Mouse (Mus musculus) kidney, adult 2 months (tissue): ENCODE data around the gene Eif4a1. TPM values are rescaled to one million over a fixed set of nuclear protein-coding genes. Genes with fewer than 3 reads are reported as not detected.
A peak's percentile ranks its signal among the peaks of the same experiment; 100 is the strongest.

Experiments
- DNase-seq: peaks from one replicate; pipeline ENCODE4 v3.0.0; 2021
- H3K27ac ChIP-seq: fragments of 200-500 bp; 2 replicates; pipeline ENCODE4 v1.5.1; 2012; ENCODE audit warnings: low read depth, low read length, control low read depth, inconsistent platforms; ENCODE audit not compliant: insufficient read depth
- H3K27me3 ChIP-seq: fragments of 200-500 bp; replicated peaks from 2 replicates; pipeline ENCODE4 v1.6.1; 2012; ENCODE audit warnings: mild to moderate bottlenecking, moderate library complexity, low read length, inconsistent platforms; ENCODE audit not compliant: control insufficient read depth, insufficient read depth
- H3K36me3 ChIP-seq: fragments of 200-500 bp; 2 replicates; pipeline ENCODE4 v1.6.1; 2012; ENCODE audit warnings: mild to moderate bottlenecking, moderate library complexity, low read length, inconsistent platforms; ENCODE audit not compliant: control insufficient read depth, insufficient read depth
- H3K4me1 ChIP-seq: fragments of 200-500 bp; 2 replicates; pipeline ENCODE4 v1.6.1; 2011; ENCODE audit warnings: low read length; ENCODE audit not compliant: control insufficient read depth, insufficient read depth
- H3K4me3 ChIP-seq: fragments of 200-500 bp; 2 replicates; pipeline ENCODE4 v1.5.1; 2011; ENCODE audit warnings: mild to moderate bottlenecking, low read depth, low read length, control low read depth; ENCODE audit not compliant: insufficient read depth
- CTCF ChIP-seq: fragments of 200-500 bp; conservative IDR thresholded peaks from 2 replicates; pipeline ENCODE4 v1.5.1; 2011; ENCODE audit warnings: low read depth, mild to moderate bottlenecking, control low read depth, low read length, moderate library complexity, mixed read lengths; ENCODE audit not compliant: insufficient read depth, insufficient read length
- POLR2A ChIP-seq: fragments of 200-500 bp; IDR thresholded peaks from one replicate; pipeline ENCODE4 v1.6.1; 2011; ENCODE audit warnings: low read depth, low read length, control low read depth
- whole genome bisulfite sequencing: fragments of 180-500 bp; shearing (Covaris S2); methylation state at CpG from one replicate; pipeline ENCODE4 v1.1.7; 2018; 5-methylcytosine and 5-hydroxymethylcytosine counted together
- polyA plus RNA-seq: library from polyadenylated mRNA; depleted of rRNA; stranded (reverse); fragments of >200 nt; gene quantifications from 2 replicates; pipeline ENCODE4 v1.2.3, GENCODE M21; 2012

The Eif4a1 gene
- polyA plus RNA-seq, 1 experiment = 244 TPM

DNA sequence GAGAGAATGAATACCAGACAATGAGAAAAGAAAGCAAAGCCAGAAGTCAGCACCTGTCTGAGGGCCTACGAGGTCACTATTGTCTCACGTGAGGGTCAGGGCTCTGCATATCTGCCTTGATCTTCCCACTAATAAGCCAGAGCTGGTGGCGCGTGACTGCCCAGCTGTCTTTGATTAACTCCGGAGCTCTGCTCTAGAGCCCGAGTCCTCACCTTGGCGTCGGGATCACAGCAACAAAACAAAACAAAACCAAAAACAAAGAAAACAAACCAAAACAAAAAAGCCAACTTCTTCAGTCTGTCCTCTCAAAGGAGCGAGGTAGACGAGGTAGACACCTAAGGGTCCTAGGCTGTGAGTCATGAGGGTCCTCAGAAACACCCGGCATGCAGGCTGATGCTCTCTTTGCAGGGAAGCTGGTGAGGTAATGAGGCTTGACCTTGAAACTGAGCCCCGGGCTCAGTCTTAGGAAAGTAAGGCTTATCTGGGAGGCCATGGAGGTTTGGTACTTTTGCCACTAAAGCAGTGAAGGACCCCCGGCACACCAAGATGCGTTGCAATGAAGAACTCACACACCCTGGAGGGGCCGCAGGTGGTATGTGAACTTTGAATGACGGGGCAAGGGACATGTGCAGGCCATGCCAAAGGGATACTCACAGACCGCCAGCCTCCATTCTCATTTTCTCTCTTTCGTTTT lies 42.6 kb upstream of the Eif4a1 start:
- Histone ChIP-seq H3K4me1 (peaks cover 18% of the 10 kb centered on the region; the same call in 1 of the 2 replicates), H3K4me3 (no peak overlapping the region), H3K27me3 (no peaks in the 10 kb centered on the region), H3K36me3 (no peaks in the 10 kb centered on the region), H3K27ac (peak overlapping the region; percentile 79)
- TF ChIP-seq CTCF (no peak), POLR2A (no peak)
- peak; percentile 89 for DNase-seq
- 41% methylated on average over 18 of the region's 18 CpGs for WGBS

GRCm38 (mm10) chr11:69712954-69713672 lies 40.9 kb upstream of the Eif4a1 start:
- H3K27ac ChIP-seq = peak overlapping the region; percentile 36; the same call in 1 of the 2 replicates
- DNase-seq = peak; percentile 78
- TF ChIP-seq POLR2A (no peak), CTCF (no peak)

DNA sequence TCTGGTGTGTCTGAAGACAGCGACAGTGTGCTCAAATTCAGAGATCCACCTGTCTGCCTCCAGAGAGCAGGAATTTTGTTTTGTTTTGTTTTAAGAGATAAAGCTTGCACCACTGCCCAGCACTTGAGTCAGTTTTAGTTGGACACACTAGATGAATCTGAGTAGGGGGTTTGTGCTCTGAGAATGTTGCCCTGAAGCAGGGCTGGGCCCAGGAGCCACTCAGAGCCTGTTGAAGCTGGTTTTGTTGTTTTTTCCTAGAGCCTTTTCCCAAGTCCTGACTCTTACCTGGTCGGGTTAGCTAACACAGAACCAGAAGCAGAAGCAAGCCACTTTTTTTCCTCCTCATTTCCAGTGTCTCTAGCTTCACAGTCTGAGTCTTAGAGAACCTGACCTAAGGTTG lies 38.9 kb upstream of the Eif4a1 start:
- H3K36me3 ChIP-seq = no peaks in the 10 kb centered on the region
- no peaks in the 10 kb centered on the region for H3K27me3 ChIP-seq
- no peak overlapping the region for H3K4me3 ChIP-seq
- 71% methylated on average over 2 of the region's 2 CpGs for WGBS
- peaks cover 31% of the 10 kb centered on the region; the same call in 1 of the 2 replicates for H3K4me1 ChIP-seq
- no peak for DNase-seq
- TF ChIP-seq POLR2A (no peak), CTCF (no peak)
- H3K27ac ChIP-seq = no peak overlapping the region

More at GRCm38 (mm10) chr11:69712954-69713672, 40.9 kb upstream of the Eif4a1 start:
- Histone ChIP-seq H3K27me3 (no peaks in the 10 kb centered on the region), H3K36me3 (no peaks in the 10 kb centered on the region), H3K4me3 (no peak overlapping the region), H3K4me1 (peaks cover 18% of the 10 kb centered on the region; the same call in 1 of the 2 replicates)
- 57% methylated on average over 20 of the region's 20 CpGs for WGBS

DNA sequence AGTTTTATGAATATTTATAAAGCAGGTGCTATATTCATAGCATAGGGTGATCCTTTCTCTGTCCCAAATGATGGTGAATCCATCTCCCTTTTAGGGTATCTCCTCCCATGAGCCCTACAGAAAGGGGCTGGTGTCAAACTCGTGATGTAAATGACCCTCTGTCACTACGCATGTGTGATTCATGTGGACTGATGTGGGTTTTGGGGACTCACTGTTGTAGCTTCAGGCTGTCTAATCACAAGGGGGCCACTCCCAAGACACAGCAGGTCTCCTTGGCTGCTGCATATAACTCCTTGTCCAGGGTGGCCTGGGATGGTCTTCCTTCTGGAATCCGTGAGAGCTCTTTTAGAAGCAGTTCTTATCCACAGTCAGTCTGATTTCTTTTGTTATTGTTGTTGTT lies 38.2 kb upstream of the Eif4a1 start:
- H3K27ac ChIP-seq = no peak overlapping the region
- no peak overlapping the region for H3K4me3 ChIP-seq
- no peaks in the 10 kb centered on the region for H3K36me3 ChIP-seq
- WGBS = 84% methylated on average over 3 of the region's 3 CpGs
- H3K4me1 ChIP-seq = peaks cover 26% of the 10 kb centered on the region; the same call in 1 of the 2 replicates
- TF ChIP-seq CTCF = no peak
- TF ChIP-seq POLR2A = no peak
- H3K27me3 ChIP-seq = no peaks in the 10 kb centered on the region
- no peak for DNase-seq

GRCm38 (mm10) chr11:69709554-69710446 lies 37.6 kb upstream of the Eif4a1 start:
- WGBS = 70% methylated on average over 11 of the region's 11 CpGs
- Histone ChIP-seq H3K27me3 (no peaks in the 10 kb centered on the region), H3K36me3 (no peaks in the 10 kb centered on the region), H3K4me1 (peaks cover 20% of the 10 kb centered on the region; the same call in 1 of the 2 replicates), H3K27ac (no peak overlapping the region), H3K4me3 (no peak overlapping the region)
- DNase-seq = no peak
- TF ChIP-seq POLR2A (no peak), CTCF (no peak)

- H3K27me3 ChIP-seq = no peaks in the 10 kb centered on the region
- H3K36me3 ChIP-seq = no peaks in the 10 kb centered on the region
- no peak for DNase-seq
- H3K4me1 ChIP-seq = peaks cover 17% of the 10 kb centered on the region; the same call in 1 of the 2 replicates
- no peak overlapping the region for H3K27ac ChIP-seq
- TF ChIP-seq CTCF (no peak), POLR2A (no peak)
- 82% methylated on average over 3 of the region's 3 CpGs for WGBS
- no peak overlapping the region for H3K4me3 ChIP-seq
Measured at GRCm38 (mm10) chr11:69708614-69709265, 36.5 kb upstream of the Eif4a1 start.
